Comparison of ENCODE assay signal across 15 mouse cellular contexts in the genomic region with DNA sequence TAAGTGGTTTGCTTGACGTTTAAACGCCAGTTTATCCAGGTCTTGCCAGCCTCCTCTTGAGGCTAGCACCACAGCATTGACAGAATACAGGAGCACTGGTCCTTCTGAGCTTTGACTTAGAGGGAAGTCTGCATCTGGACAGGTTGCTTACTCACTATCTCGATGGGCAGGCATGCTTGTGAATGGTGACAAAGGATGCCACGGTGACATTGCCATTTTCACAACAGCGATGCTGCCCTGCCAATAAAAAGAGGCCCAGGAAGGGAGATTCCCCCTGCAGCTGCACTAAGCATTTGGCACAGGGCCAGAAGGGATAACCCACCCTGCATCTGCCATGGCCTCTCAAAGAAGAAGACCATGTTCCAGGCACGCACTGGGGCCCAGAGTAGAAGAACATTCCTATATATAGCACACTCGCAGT. TPM values are rescaled to one million over a fixed set of nuclear protein-coding genes. Genes with fewer than 3 reads are reported as not detected.
A peak's percentile ranks its signal among the peaks of the same experiment; 100 is the strongest.
DNase-seq lines count a peak whose midpoint lies in the region; ATAC-seq and TF ChIP-seq lines count a peak whose summit lies in the region.
"Had no signal": no experiment of that assay in that cellular context is flagged by ENCODE, and none has a peak within 500 bp of the region (broad histone marks: within the 10 kb centered on the region; RNA-seq: fewer than 3 reads in every experiment).

No protein-coding gene starts in this region.

- no peak for TF ChIP-seq POLR2A in brain, embryonic 14.5 days (IDR thresholded peaks at IDR 0.05; ENCODE audit: borderline replicate concordance, extremely low read depth, insufficient read depth, insufficient read length, poor library complexity, severe bottlenecking)

- no peaks in the 10 kb centered on the region for H3K27me3 ChIP-seq in forebrain, embryonic 13.5 days
- H3K27me3 ChIP-seq in forebrain, embryonic 10.5 days (ENCODE audit: poor library complexity, severe bottlenecking) = no peaks in the 10 kb centered on the region
- no peaks in the 10 kb centered on the region for H3K27me3 ChIP-seq in hindbrain, postnatal 0 days (ENCODE audit: insufficient read depth, low read length)
- H3K27me3 ChIP-seq in hindbrain, embryonic 13.5 days = no peaks in the 10 kb centered on the region
- H3K27me3 ChIP-seq in intestine, embryonic 15.5 days (replicated peaks) = no peaks in the 10 kb centered on the region
- H3K27me3 ChIP-seq: embryonic facial prominence, embryonic 15.5 days; liver, embryonic 15.5 days had no signal

- no peak overlapping the region for H3K4me3 ChIP-seq in forebrain, embryonic 13.5 days
- no peak overlapping the region for H3K4me3 ChIP-seq in forebrain, embryonic 10.5 days
- H3K4me3 ChIP-seq in hindbrain, postnatal 0 days (ENCODE audit: low read length) = no peak overlapping the region
- H3K4me3 ChIP-seq in hindbrain, embryonic 13.5 days = no peak overlapping the region
- H3K4me3 ChIP-seq in intestine, embryonic 15.5 days (replicated peaks) = no peak overlapping the region
- H3K4me3 ChIP-seq: embryonic facial prominence, embryonic 15.5 days; liver, embryonic 15.5 days had no signal

- 0 out of 2 replicates have a peak, but pooled peaks have one; percentile 10 for ATAC-seq in forebrain, embryonic 13.5 days
- no peak for ATAC-seq in hindbrain, postnatal 0 days
- ATAC-seq in hindbrain, embryonic 13.5 days (ENCODE audit: low FRiP score) = no peak
- peak; percentile 68 for ATAC-seq in intestine, embryonic 15.5 days

- no peak for TF ChIP-seq CTCF in hindbrain, postnatal 0 days (IDR thresholded peaks at IDR 0.05; ENCODE audit: low read depth)
- no peak for TF ChIP-seq CTCF in brain, embryonic 14.5 days (IDR thresholded peaks at IDR 0.05; ENCODE audit: borderline replicate concordance, extremely low read depth, insufficient read depth, insufficient read length)

- H3K4me2 ChIP-seq in forebrain, embryonic 13.5 days = no peak overlapping the region
- H3K4me2 ChIP-seq in hindbrain, postnatal 0 days (ENCODE audit: low read depth, low read length) = no peak overlapping the region
- no peak overlapping the region for H3K4me2 ChIP-seq in hindbrain, embryonic 13.5 days
- no peak overlapping the region for H3K4me2 ChIP-seq in intestine, embryonic 15.5 days (replicated peaks)
- H3K4me2 ChIP-seq: embryonic facial prominence, embryonic 15.5 days; liver, embryonic 15.5 days had no signal

- no peak overlapping the region for H3K27ac ChIP-seq in forebrain, embryonic 13.5 days
- no peak overlapping the region for H3K27ac ChIP-seq in forebrain, embryonic 10.5 days
- no peak overlapping the region for H3K27ac ChIP-seq in hindbrain, postnatal 0 days
- no peak overlapping the region for H3K27ac ChIP-seq in hindbrain, embryonic 13.5 days
- H3K27ac ChIP-seq in intestine, embryonic 15.5 days = no peak overlapping the region
- H3K27ac ChIP-seq: embryonic facial prominence, embryonic 15.5 days; liver, embryonic 15.5 days had no signal

- no peaks in the 10 kb centered on the region for H3K36me3 ChIP-seq in forebrain, embryonic 13.5 days (ENCODE audit: poor library complexity, severe bottlenecking)
- H3K36me3 ChIP-seq in forebrain, embryonic 10.5 days (replicated peaks) = no peaks in the 10 kb centered on the region
- no peaks in the 10 kb centered on the region for H3K36me3 ChIP-seq in hindbrain, postnatal 0 days (ENCODE audit: insufficient read depth, low read length)
- H3K36me3 ChIP-seq in hindbrain, embryonic 13.5 days = no peaks in the 10 kb centered on the region
- no peaks in the 10 kb centered on the region for H3K36me3 ChIP-seq in intestine, embryonic 15.5 days
- H3K36me3 ChIP-seq: embryonic facial prominence, embryonic 15.5 days; G1E; liver, embryonic 15.5 days had no signal

- no peak for DNase-seq in forebrain, embryonic 10.5 days (ENCODE audit: extremely low spot score, low spot score)
- DNase-seq in hindbrain, postnatal 0 days (ENCODE audit: low spot score) = peak; percentile 40
- DNase-seq in brain, embryonic 14.5 days (ENCODE audit: low read depth) = peak; percentile 57
- no peak for DNase-seq in ovary, adult 18-20 months (ENCODE audit: low spot score)
- no peak for DNase-seq in cerebellum, adult 11 months
- DNase-seq: B cell, adult 2 months; cerebellum, adult 8-10 months; right cerebral cortex, adult 18-20 months; thymus, postnatal 25 days had no signal

- no peak overlapping the region for H3K9ac ChIP-seq in forebrain, embryonic 13.5 days
- no peak overlapping the region for H3K9ac ChIP-seq in hindbrain, postnatal 0 days (replicated peaks; ENCODE audit: low read length)
- H3K9ac ChIP-seq in hindbrain, embryonic 13.5 days = no peak overlapping the region
- no peak overlapping the region for H3K9ac ChIP-seq in intestine, embryonic 15.5 days
- H3K9ac ChIP-seq: embryonic facial prominence, embryonic 15.5 days; liver, embryonic 15.5 days had no signal

- peaks cover 7% of the 10 kb centered on the region for H3K4me1 ChIP-seq in forebrain, embryonic 13.5 days
- H3K4me1 ChIP-seq in forebrain, embryonic 10.5 days = no peaks in the 10 kb centered on the region
- H3K4me1 ChIP-seq in hindbrain, postnatal 0 days (ENCODE audit: insufficient read depth, low read length) = no peaks in the 10 kb centered on the region
- peaks cover 7% of the 10 kb centered on the region for H3K4me1 ChIP-seq in hindbrain, embryonic 13.5 days (replicated peaks)
- peaks cover 8% of the 10 kb centered on the region for H3K4me1 ChIP-seq in intestine, embryonic 15.5 days (replicated peaks)
- H3K4me1 ChIP-seq: liver, embryonic 15.5 days had no signal

- H3K9me3 ChIP-seq in forebrain, embryonic 13.5 days (replicated peaks) = 0 out of 2 replicates have a peak, but pooled peaks cover 5% of the 10 kb centered on the region
- H3K9me3 ChIP-seq in forebrain, embryonic 10.5 days = no peaks in the 10 kb centered on the region
- H3K9me3 ChIP-seq in hindbrain, postnatal 0 days (ENCODE audit: low read length) = no peaks in the 10 kb centered on the region
- H3K9me3 ChIP-seq in hindbrain, embryonic 13.5 days = no peaks in the 10 kb centered on the region
- H3K9me3 ChIP-seq in intestine, embryonic 15.5 days = no peaks in the 10 kb centered on the region
- H3K9me3 ChIP-seq: embryonic facial prominence, embryonic 15.5 days; liver, embryonic 15.5 days had no signal

- WGBS in forebrain, embryonic 13.5 days = 58% methylated on average over 7 of the region's 7 CpGs
- 89% methylated on average over 7 of the region's 7 CpGs for WGBS in forebrain, embryonic 10.5 days
- 38% methylated on average over 7 of the region's 7 CpGs for WGBS in hindbrain, postnatal 0 days
- WGBS in hindbrain, embryonic 13.5 days = 67% methylated on average over 7 of the region's 7 CpGs
- whole genome bisulfite sequencing in intestine, embryonic 15.5 days = 29% methylated on average over 7 of the region's 7 CpGs

RNA-seq across cellular contexts. Expression of gene Mbnl2, which starts 43.4 kb away (rescaled TPM):
- 18.7 and 19.4 TPM in 2 replicates for polyA plus RNA-seq in forebrain, embryonic 13.5 days (2015; fragmentation: Nextera tagmentation; extraction: Ambion mirVana)
- polyA plus RNA-seq in forebrain, embryonic 10.5 days (2016; fragmentation: Nextera tagmentation; extraction: Ambion mirVana) = 30.0 TPM in 2 replicates
- 56.1 and 78.3 TPM in 2 replicates for total RNA-seq in hindbrain, postnatal 0 days (2014; rRNA removed)
- polyA plus RNA-seq in hindbrain, postnatal 0 days (2015; fragmentation: Nextera tagmentation; extraction: Ambion mirVana) = 28.6 and 28.9 TPM in 2 replicates
- polyA plus RNA-seq in hindbrain, embryonic 13.5 days (2015; fragmentation: Nextera tagmentation; extraction: Ambion mirVana) = 23.9 and 24.7 TPM in 2 replicates
- polyA plus RNA-seq in brain, embryonic 14.5 days (2012; rRNA removed) = 16.9 and 20.2 TPM in 2 replicates
- polyA plus RNA-seq in intestine, embryonic 15.5 days (2015; fragmentation: Nextera tagmentation; extraction: Ambion mirVana) = 105 and 111 TPM in 2 replicates

Comparison
In these comparisons a context has a peak if more than half of its experiments do, and no peak if none do; other contexts are left out.
1. ATAC-seq: peak in forebrain, embryonic 13.5 days (single experiment) and intestine, embryonic 15.5 days (single experiment); none in hindbrain, postnatal 0 days (single experiment) and hindbrain, embryonic 13.5 days (single experiment).
2. DNase-seq: peak in hindbrain, postnatal 0 days (single experiment) and brain, embryonic 14.5 days (single experiment); none in forebrain, embryonic 10.5 days (single experiment), ovary, adult 18-20 months (single experiment) and cerebellum, adult 11 months (single experiment).